Comparison of ENCODE assay signal across 8 mouse cellular contexts in the genomic region with DNA sequence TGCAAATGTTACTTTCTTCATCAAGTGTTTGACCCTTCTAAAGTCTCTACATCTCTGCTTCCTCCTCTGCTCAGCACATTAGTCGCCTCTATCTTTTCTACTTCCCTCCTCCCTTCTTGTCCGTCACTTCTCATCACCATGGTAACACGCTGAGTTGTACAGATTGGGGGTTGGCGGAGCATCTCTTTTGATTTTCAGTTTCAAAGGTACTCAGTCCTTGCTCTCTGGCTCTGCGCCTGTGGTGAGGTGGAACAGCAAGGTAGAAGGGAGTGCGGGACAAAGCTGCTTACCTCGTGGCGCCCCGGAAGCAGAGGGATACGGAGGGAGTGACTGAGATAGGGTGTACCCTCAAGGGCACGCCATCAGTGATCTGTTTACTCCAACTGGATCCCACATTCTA. TPM values are rescaled to one million over a fixed set of nuclear protein-coding genes. Genes with fewer than 3 reads are reported as not detected.
DNase-seq lines count a peak whose midpoint lies in the region; ATAC-seq and TF ChIP-seq lines count a peak whose summit lies in the region.

No protein-coding gene starts in this region.

- WGBS in heart, embryonic 12.5 days, result 45% methylated on average over 11 of the region's 11 CpGs
- 43% methylated on average over 11 of the region's 11 CpGs for WGBS in embryonic facial prominence, embryonic 13.5 days
- 36% methylated on average over 11 of the region's 11 CpGs for WGBS in midbrain, embryonic 10.5 days
- WGBS in kidney, adult 2 months, result 76% methylated on average over 11 of the region's 11 CpGs

- no peak for ATAC-seq in heart, embryonic 12.5 days (ENCODE audit: insufficient number of reproducible peaks, low FRiP score)
- ATAC-seq in embryonic facial prominence, embryonic 13.5 days (ENCODE audit: insufficient number of reproducible peaks, insufficient read depth, low FRiP score, low TSS enrichment, low read depth), result no peak

- H3K27me3 ChIP-seq in heart, embryonic 12.5 days (replicated peaks), result no peaks in the 10 kb centered on the region
- H3K27me3 ChIP-seq in ES-Bruce4 (ENCODE audit: control insufficient read depth, insufficient read depth, low read length, poor library complexity, severe bottlenecking), result no peaks in the 10 kb centered on the region
- H3K27me3 ChIP-seq in embryonic facial prominence, embryonic 13.5 days, result no peaks in the 10 kb centered on the region
- no peaks in the 10 kb centered on the region for H3K27me3 ChIP-seq in midbrain, embryonic 10.5 days (ENCODE audit: low read depth, poor library complexity, severe bottlenecking)
- H3K27me3 ChIP-seq in kidney, adult 2 months (replicated peaks; ENCODE audit: control insufficient read depth, insufficient read depth, low read length), result no peaks in the 10 kb centered on the region

- peaks cover 17% of the 10 kb centered on the region for H3K36me3 ChIP-seq in heart, embryonic 12.5 days
- H3K36me3 ChIP-seq in ES-Bruce4 (ENCODE audit: control insufficient read depth, insufficient read depth, low read length, poor library complexity, severe bottlenecking), result 0 out of 2 replicates have a peak, but pooled peaks cover 2% of the 10 kb centered on the region
- no peaks in the 10 kb centered on the region for H3K36me3 ChIP-seq in embryonic facial prominence, embryonic 13.5 days
- H3K36me3 ChIP-seq in midbrain, embryonic 10.5 days, result no peaks in the 10 kb centered on the region
- H3K36me3 ChIP-seq in kidney, adult 2 months (ENCODE audit: control insufficient read depth, insufficient read depth, low read length), result peaks cover 9% of the 10 kb centered on the region

- TF ChIP-seq POLR2A in ES-Bruce4 (IDR thresholded peaks at IDR 0.05; ENCODE audit: insufficient read depth, low read length), result no peak
- TF ChIP-seq POLR2A in kidney, adult 2 months (IDR thresholded peaks at IDR 0.05; ENCODE audit: low read depth, low read length), result no peak

- peak overlapping the region; percentile 31 for H3K4me2 ChIP-seq in heart, embryonic 12.5 days
- 0 out of 2 replicates have a peak overlapping the region, but pooled peaks have one; percentile 16 for H3K4me2 ChIP-seq in embryonic facial prominence, embryonic 13.5 days

- H3K4me1 ChIP-seq in heart, embryonic 12.5 days (replicated peaks), result peaks cover 44% of the 10 kb centered on the region
- H3K4me1 ChIP-seq in ES-Bruce4 (ENCODE audit: control insufficient read depth, insufficient read depth, low read length), result peaks cover 2% of the 10 kb centered on the region
- 0 out of 2 replicates have a peak, but pooled peaks cover 5% of the 10 kb centered on the region for H3K4me1 ChIP-seq in embryonic facial prominence, embryonic 13.5 days
- H3K4me1 ChIP-seq in midbrain, embryonic 10.5 days, result peaks cover 6% of the 10 kb centered on the region
- H3K4me1 ChIP-seq in kidney, adult 2 months (ENCODE audit: control insufficient read depth, insufficient read depth, low read length), result peaks cover 16% of the 10 kb centered on the region

- no peak for TF ChIP-seq CTCF in ES-Bruce4 (IDR thresholded peaks at IDR 0.05; ENCODE audit: low read depth, low read length)
- no peak for TF ChIP-seq CTCF in kidney, adult 2 months (conservative IDR thresholded peaks at IDR 0.05; ENCODE audit: insufficient read depth, insufficient read length, low read depth, low read length)

- no peak for DNase-seq in heart, postnatal 4 days
- DNase-seq in midbrain, embryonic 10.5 days (ENCODE audit: low spot score), result no peak
- DNase-seq in urinary bladder, adult 18-20 months (ENCODE audit: low spot score in 2 of 2), result no peak
- DNase-seq in lung, postnatal 14 days, result no peak
- DNase-seq in kidney, adult 2 months, result no peak

- H3K4me3 ChIP-seq in heart, embryonic 12.5 days, result no peak overlapping the region
- peak overlapping the region; percentile 12 for H3K4me3 ChIP-seq in ES-Bruce4 (ENCODE audit: low read depth, low read length)
- H3K4me3 ChIP-seq in embryonic facial prominence, embryonic 13.5 days, result no peak overlapping the region
- peak overlapping the region; percentile 24; the same call in 1 of the 2 replicates for H3K4me3 ChIP-seq in midbrain, embryonic 10.5 days
- H3K4me3 ChIP-seq in kidney, adult 2 months (ENCODE audit: insufficient read depth, low read depth, low read length), result no peak overlapping the region

- no peaks in the 10 kb centered on the region for H3K9me3 ChIP-seq in heart, embryonic 12.5 days (replicated peaks)
- no peaks in the 10 kb centered on the region for H3K9me3 ChIP-seq in ES-Bruce4 (replicated peaks; ENCODE audit: control insufficient read depth, insufficient read depth, low read length, poor library complexity, severe bottlenecking)
- no peaks in the 10 kb centered on the region for H3K9me3 ChIP-seq in embryonic facial prominence, embryonic 13.5 days
- no peaks in the 10 kb centered on the region for H3K9me3 ChIP-seq in midbrain, embryonic 10.5 days (replicated peaks)

- no peak overlapping the region for H3K9ac ChIP-seq in heart, embryonic 12.5 days
- H3K9ac ChIP-seq in ES-Bruce4 (ENCODE audit: low read depth, poor library complexity, severe bottlenecking), result no peak overlapping the region
- H3K9ac ChIP-seq in embryonic facial prominence, embryonic 13.5 days, result no peak overlapping the region

- no peak for TF ChIP-seq EP300 in ES-Bruce4 (IDR thresholded peaks at IDR 0.05; ENCODE audit: insufficient read depth, low read depth, low read length)

- no peak overlapping the region for H3K27ac ChIP-seq in heart, embryonic 12.5 days (ENCODE audit: poor library complexity, severe bottlenecking)
- peak overlapping the region; percentile 70 for H3K27ac ChIP-seq in ES-Bruce4 (ENCODE audit: insufficient read depth, low read length)
- H3K27ac ChIP-seq in embryonic facial prominence, embryonic 13.5 days, result no peak overlapping the region
- no peak overlapping the region for H3K27ac ChIP-seq in midbrain, embryonic 10.5 days (replicated peaks)
- no peak overlapping the region for H3K27ac ChIP-seq in kidney, adult 2 months (ENCODE audit: insufficient read depth, low read depth, low read length)

RNA-seq across cellular contexts. Expression of gene Manba, which starts 27.9 kb away (rescaled TPM):
- polyA plus RNA-seq in heart, embryonic 12.5 days (2016; fragmentation: Nextera tagmentation; extraction: Ambion mirVana), result 42.2 and 43.7 TPM in 2 replicates
- total RNA-seq in heart, postnatal 4 days (2021), result 10 to 100 TPM; 24.8 to 26.6 TPM
- 114 and 122 TPM in 2 replicates for polyA plus RNA-seq in ES-Bruce4 (2011; ENCODE audit: insufficient read depth, insufficient read length, low read depth, missing spikeins)
- 5.8 and 6.1 TPM in 2 replicates for polyA plus RNA-seq in embryonic facial prominence, embryonic 13.5 days (2015; fragmentation: Nextera tagmentation; extraction: Ambion mirVana)
- 3.9 and 4.2 TPM in 2 replicates for polyA plus RNA-seq in midbrain, embryonic 10.5 days (2016; fragmentation: Nextera tagmentation; extraction: Ambion mirVana)
- polyA plus RNA-seq in kidney, adult 2 months (2012; rRNA removed), result 23.6 and 25.8 TPM in 2 replicates

Comparison
In these comparisons a context has a peak if more than half of its experiments do, and no peak if none do; other contexts are left out.
1. H3K4me3 ChIP-seq: peak in ES-Bruce4 (single experiment) and midbrain, embryonic 10.5 days (single experiment); none in heart, embryonic 12.5 days (single experiment), embryonic facial prominence, embryonic 13.5 days (single experiment) and kidney, adult 2 months (single experiment).